Mouse (Mus musculus): ENCODE measurements around the gene Nlrp9b. TPM values are rescaled to one million over a fixed set of nuclear protein-coding genes. Genes with fewer than 3 reads are reported as not detected.
A peak's percentile ranks its signal among the peaks of the same experiment; 100 is the strongest.
"Not testable (repeated sequence)": the region's sequence is repeated elsewhere in the genome, so short reads cannot be mapped to it uniquely, and the experiment has no call there.

The Nlrp9b gene
- polyA plus RNA-seq, 1 experiment: 0.30 TPM

DNA sequence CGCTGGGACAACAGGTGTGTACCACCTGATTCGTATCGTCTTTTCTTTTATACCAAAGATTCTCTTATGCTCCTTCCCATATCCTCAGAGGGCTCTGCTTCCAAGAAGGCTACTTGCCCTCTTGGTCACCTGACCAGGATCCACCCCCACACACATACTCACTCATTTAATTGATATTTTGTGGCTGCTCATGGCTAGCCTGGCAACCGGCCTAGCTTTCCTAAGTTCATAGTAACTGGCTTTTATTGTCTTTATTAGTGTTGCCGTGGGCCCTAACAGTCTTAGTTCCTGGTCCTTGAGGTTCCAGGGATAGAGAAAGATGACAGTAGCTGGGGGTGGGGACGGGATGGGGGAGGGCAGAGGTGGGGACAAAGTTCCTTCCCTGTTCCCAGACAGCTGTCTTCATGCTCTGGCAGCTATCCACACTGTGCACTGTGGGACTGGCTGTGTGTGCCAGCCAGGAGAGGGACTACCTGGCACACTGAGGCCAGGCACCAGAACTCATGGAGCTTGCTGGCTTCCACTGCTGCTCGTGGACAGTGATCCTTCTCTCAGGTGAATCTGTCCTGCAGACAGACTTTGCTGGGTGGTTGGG, 26.2 kb upstream of the Nlrp9b start, which contains the start of gene Ceacam20:
Gene Ceacam20 (plus strand): TSS at position 428 of the 595 bp plus-strand sequence.
- H3K36me3 ChIP-seq (ENCODE audit: control insufficient read depth, insufficient read depth, low read length, poor library complexity, severe bottlenecking): no peaks in the 10 kb centered on the region
- no peak for TF ChIP-seq EP300 (IDR thresholded peaks at IDR 0.05; ENCODE audit: insufficient read depth, low read depth, low read length)
- TF ChIP-seq CTCF (IDR thresholded peaks at IDR 0.05; ENCODE audit: low read depth, low read length): no peak
- TF ChIP-seq POLR2A (IDR thresholded peaks at IDR 0.05; ENCODE audit: insufficient read depth, low read length): no peak
- H3K9ac ChIP-seq (ENCODE audit: low read depth, poor library complexity, severe bottlenecking): no peak within 1 kb of the TSS
- H3K27me3 ChIP-seq (ENCODE audit: control insufficient read depth, insufficient read depth, low read length, poor library complexity, severe bottlenecking): no peaks in the 10 kb centered on the region
- no peak within 1 kb of the TSS for H3K27ac ChIP-seq (ENCODE audit: insufficient read depth, low read length)
- H3K9me3 ChIP-seq (replicated peaks; ENCODE audit: control insufficient read depth, insufficient read depth, low read length, poor library complexity, severe bottlenecking): no peaks in the 10 kb centered on the region
- H3K4me3 ChIP-seq (ENCODE audit: low read depth, low read length): no peak within 1 kb of the TSS
- H3K4me1 ChIP-seq (ENCODE audit: control insufficient read depth, insufficient read depth, low read length): no peaks in the 10 kb centered on the region

DNA sequence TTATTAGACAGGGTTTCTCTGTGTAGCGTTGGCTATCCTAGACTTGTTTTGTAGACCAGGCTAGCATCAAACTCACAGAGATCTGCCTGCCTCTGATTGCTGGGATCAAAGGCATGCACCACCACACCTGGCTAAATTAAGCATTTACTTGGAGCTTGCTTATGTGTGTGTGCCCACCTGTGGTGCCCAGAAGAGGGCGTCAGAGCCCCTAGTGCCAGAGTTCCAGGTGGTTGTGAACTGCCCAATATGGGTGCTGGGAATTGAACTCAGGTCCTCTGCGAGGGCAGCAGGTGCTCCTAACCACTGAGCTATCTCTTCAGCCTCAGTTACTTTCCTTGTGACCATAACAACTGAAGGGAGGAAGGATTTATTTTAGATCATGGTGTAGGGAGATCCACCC, 22.2 kb upstream of the Nlrp9b start:
- TF ChIP-seq POLR2A (IDR thresholded peaks at IDR 0.05; ENCODE audit: insufficient read depth, low read length): no peak
- TF ChIP-seq CTCF (IDR thresholded peaks at IDR 0.05; ENCODE audit: low read depth, low read length): peak; percentile 2
- Histone ChIP-seq H3K36me3 (ENCODE audit: control insufficient read depth, insufficient read depth, low read length, poor library complexity, severe bottlenecking) (no peaks in the 10 kb centered on the region), H3K27ac (ENCODE audit: insufficient read depth, low read length) (no peak overlapping the region), H3K27me3 (ENCODE audit: control insufficient read depth, insufficient read depth, low read length, poor library complexity, severe bottlenecking) (no peaks in the 10 kb centered on the region), H3K9me3 (replicated peaks; ENCODE audit: control insufficient read depth, insufficient read depth, low read length, poor library complexity, severe bottlenecking) (no peaks in the 10 kb centered on the region), H3K9ac (ENCODE audit: low read depth, poor library complexity, severe bottlenecking) (no peak overlapping the region), H3K4me1 (ENCODE audit: control insufficient read depth, insufficient read depth, low read length) (no peaks in the 10 kb centered on the region), H3K4me3 (ENCODE audit: low read depth, low read length) (no peak overlapping the region)

DNA sequence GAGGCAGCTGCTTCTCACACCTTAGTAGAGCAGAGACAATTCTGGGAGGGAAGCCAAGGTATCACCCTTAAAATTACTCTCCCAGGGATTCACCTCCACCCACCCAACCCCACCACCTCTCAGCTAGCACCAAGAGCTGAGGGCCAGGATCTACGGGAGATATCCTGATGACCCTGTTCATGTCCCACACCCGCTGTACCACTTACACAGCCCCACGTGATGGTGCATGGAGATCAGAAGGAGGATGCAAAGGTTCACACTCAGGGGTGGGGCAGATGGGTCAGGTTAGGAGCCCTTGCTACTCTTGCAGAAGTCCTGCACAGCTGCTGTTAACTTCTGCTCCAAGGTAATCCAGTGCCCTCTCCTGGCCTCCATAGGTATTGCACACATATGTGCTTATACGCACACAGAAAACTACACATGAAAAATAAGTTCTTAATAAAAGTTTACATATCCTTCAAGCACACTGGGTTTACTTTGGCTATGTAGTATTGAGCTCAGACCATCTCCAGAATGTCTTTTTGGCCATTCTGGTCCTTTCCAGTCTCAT, 21.6 kb upstream of the Nlrp9b start:
- H3K9me3 ChIP-seq (replicated peaks; ENCODE audit: control insufficient read depth, insufficient read depth, low read length, poor library complexity, severe bottlenecking): no peaks in the 10 kb centered on the region
- H3K9ac ChIP-seq (ENCODE audit: low read depth, poor library complexity, severe bottlenecking): no peak overlapping the region
- H3K36me3 ChIP-seq (ENCODE audit: control insufficient read depth, insufficient read depth, low read length, poor library complexity, severe bottlenecking): no peaks in the 10 kb centered on the region

DNA sequence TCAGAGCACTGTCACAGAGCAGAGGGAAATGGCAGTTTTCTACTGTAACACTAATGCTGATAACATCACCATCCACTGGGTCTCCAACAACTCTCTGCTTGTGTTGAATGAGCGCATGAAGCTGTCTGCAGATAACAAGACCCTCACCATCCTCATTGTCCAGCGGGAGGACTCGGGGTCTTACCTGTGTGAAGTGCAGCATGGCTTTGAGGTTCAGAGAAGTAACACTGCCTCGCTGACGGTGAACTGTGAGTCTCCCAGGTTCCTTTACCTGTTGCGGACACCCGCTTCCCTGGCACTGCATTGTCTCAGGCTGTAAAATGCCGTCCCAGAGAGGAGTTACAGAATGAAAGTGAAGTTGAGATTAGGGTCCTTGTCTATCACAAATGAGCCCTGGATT, 21.1 kb upstream of the Nlrp9b start:
- no peaks in the 10 kb centered on the region for H3K4me1 ChIP-seq (ENCODE audit: control insufficient read depth, insufficient read depth, low read length)
- no peak overlapping the region for H3K27ac ChIP-seq (ENCODE audit: insufficient read depth, low read length)
- H3K4me3 ChIP-seq (ENCODE audit: low read depth, low read length): no peak overlapping the region
- TF ChIP-seq CTCF (IDR thresholded peaks at IDR 0.05; ENCODE audit: low read depth, low read length): no peak
- TF ChIP-seq EP300 (IDR thresholded peaks at IDR 0.05; ENCODE audit: insufficient read depth, low read depth, low read length): no peak
- TF ChIP-seq POLR2A (IDR thresholded peaks at IDR 0.05; ENCODE audit: insufficient read depth, low read length): no peak
- H3K27me3 ChIP-seq (ENCODE audit: control insufficient read depth, insufficient read depth, low read length, poor library complexity, severe bottlenecking): no peaks in the 10 kb centered on the region
- no peaks in the 10 kb centered on the region for H3K9me3 ChIP-seq (replicated peaks; ENCODE audit: control insufficient read depth, insufficient read depth, low read length, poor library complexity, severe bottlenecking)
- H3K36me3 ChIP-seq (ENCODE audit: control insufficient read depth, insufficient read depth, low read length, poor library complexity, severe bottlenecking): no peaks in the 10 kb centered on the region
- H3K9ac ChIP-seq (ENCODE audit: low read depth, poor library complexity, severe bottlenecking): no peak overlapping the region

More for the DNA sequence above, 21.6 kb upstream of the Nlrp9b start:
- no peak overlapping the region for H3K27ac ChIP-seq (ENCODE audit: insufficient read depth, low read length)
- no peak overlapping the region for H3K4me3 ChIP-seq (ENCODE audit: low read depth, low read length)
- H3K4me1 ChIP-seq (ENCODE audit: control insufficient read depth, insufficient read depth, low read length): no peaks in the 10 kb centered on the region
- H3K27me3 ChIP-seq (ENCODE audit: control insufficient read depth, insufficient read depth, low read length, poor library complexity, severe bottlenecking): no peaks in the 10 kb centered on the region
- no peak for TF ChIP-seq EP300 (IDR thresholded peaks at IDR 0.05; ENCODE audit: insufficient read depth, low read depth, low read length)
- TF ChIP-seq CTCF (IDR thresholded peaks at IDR 0.05; ENCODE audit: low read depth, low read length): peak; percentile 19

DNA sequence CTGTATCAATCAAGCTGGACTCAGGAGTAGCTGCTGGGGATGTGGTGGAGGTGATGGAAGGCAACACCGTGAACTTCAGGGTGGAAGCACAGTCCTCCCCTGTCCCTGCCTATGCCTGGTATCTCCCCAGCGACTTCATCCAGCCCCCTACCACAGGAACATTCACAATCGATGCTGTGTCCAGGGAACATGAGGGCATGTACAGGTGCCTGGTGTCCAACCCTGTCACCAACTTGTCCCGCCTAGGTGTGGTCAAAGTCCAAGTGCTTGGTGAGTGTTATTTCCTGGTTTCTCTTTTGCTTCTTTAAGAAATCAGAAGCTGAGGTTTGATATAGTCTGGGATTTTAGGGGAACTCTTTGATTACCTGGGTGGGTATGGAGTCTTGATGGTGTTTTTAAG, 19.7 kb upstream of the Nlrp9b start:
- no peaks in the 10 kb centered on the region for H3K27me3 ChIP-seq (ENCODE audit: control insufficient read depth, insufficient read depth, low read length, poor library complexity, severe bottlenecking)
- no peak overlapping the region for H3K9ac ChIP-seq (ENCODE audit: low read depth, poor library complexity, severe bottlenecking)
- no peaks in the 10 kb centered on the region for H3K36me3 ChIP-seq (ENCODE audit: control insufficient read depth, insufficient read depth, low read length, poor library complexity, severe bottlenecking)
- H3K4me3 ChIP-seq (ENCODE audit: low read depth, low read length): no peak overlapping the region
- H3K27ac ChIP-seq (ENCODE audit: insufficient read depth, low read length): no peak overlapping the region
- H3K4me1 ChIP-seq (ENCODE audit: control insufficient read depth, insufficient read depth, low read length): no peaks in the 10 kb centered on the region
- no peak for TF ChIP-seq EP300 (IDR thresholded peaks at IDR 0.05; ENCODE audit: insufficient read depth, low read depth, low read length)
- TF ChIP-seq POLR2A (IDR thresholded peaks at IDR 0.05; ENCODE audit: insufficient read depth, low read length): no peak
- TF ChIP-seq CTCF (IDR thresholded peaks at IDR 0.05; ENCODE audit: low read depth, low read length): no peak
- H3K9me3 ChIP-seq (replicated peaks; ENCODE audit: control insufficient read depth, insufficient read depth, low read length, poor library complexity, severe bottlenecking): no peaks in the 10 kb centered on the region

DNA sequence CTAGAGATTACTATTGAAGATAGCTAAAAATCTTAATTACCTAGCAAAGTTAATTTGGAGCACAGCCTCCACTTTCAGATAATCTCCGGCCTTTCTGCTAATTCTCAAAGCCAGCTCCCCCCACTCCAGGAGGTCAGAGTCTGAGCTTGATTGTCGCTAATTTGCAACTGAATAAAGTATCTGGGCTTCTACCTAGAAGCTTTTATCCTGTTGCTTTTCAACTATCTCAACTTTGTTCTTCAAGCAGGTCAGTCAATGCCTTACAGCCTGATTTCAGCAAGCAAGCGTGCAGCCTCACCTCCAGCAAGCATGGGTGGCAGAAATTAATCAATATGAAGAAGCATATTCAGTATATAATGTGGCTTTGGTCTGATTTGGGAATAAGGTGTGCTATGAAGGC, 5.5 kb downstream of the Nlrp9b start:
- not testable (repeated sequence) for H3K4me3 ChIP-seq (ENCODE audit: low read depth, low read length); H3K36me3 ChIP-seq (ENCODE audit: control insufficient read depth, insufficient read depth, low read length, poor library complexity, severe bottlenecking); H3K9me3 ChIP-seq (replicated peaks; ENCODE audit: control insufficient read depth, insufficient read depth, low read length, poor library complexity, severe bottlenecking); H3K27me3 ChIP-seq (ENCODE audit: control insufficient read depth, insufficient read depth, low read length, poor library complexity, severe bottlenecking); H3K27ac ChIP-seq (ENCODE audit: insufficient read depth, low read length); H3K9ac ChIP-seq (ENCODE audit: low read depth, poor library complexity, severe bottlenecking); H3K4me1 ChIP-seq (ENCODE audit: control insufficient read depth, insufficient read depth, low read length)
